Mouse (Mus musculus) neural tube, embryonic 13.5 days (tissue): ENCODE results near the gene Bag1. TPM values are rescaled to one million over a fixed set of nuclear protein-coding genes. Genes with fewer than 3 reads are reported as not detected.
A peak's percentile ranks its signal among the peaks of the same experiment; 100 is the strongest.
"Not testable (repeated sequence)": the region's sequence is repeated elsewhere in the genome, so short reads cannot be mapped to it uniquely, and the experiment has no call there.

Experiments
- ATAC-seq: fragments of 200-750 bp; cut with Nextera tagmentation; 2 replicates; pipeline ENCODE4 v1.8.0; 2017; ENCODE audit warnings: low read depth, mild to moderate bottlenecking, moderate TSS enrichment, moderate library complexity
- H3K27ac ChIP-seq: fragments of 300-500 bp; sonication (generic); replicated peaks from 2 replicates; pipeline ENCODE4 v1.5.1; 2015; ENCODE audit warnings: moderate library complexity, mild to moderate bottlenecking, inconsistent platforms
- H3K27me3 ChIP-seq: fragments of 300-500 bp; sonication (generic); 2 replicates; pipeline ENCODE4 v1.6.1; 2015; ENCODE audit warnings: mild to moderate bottlenecking, inconsistent platforms
- H3K36me3 ChIP-seq: fragments of 300-500 bp; sonication (generic); 2 replicates; pipeline ENCODE4 v1.6.1; 2015; ENCODE audit warnings: mild to moderate bottlenecking, inconsistent platforms
- H3K4me1 ChIP-seq: fragments of 300-500 bp; sonication (generic); replicated peaks from 2 replicates; pipeline ENCODE4 v1.6.1; 2015; ENCODE audit warnings: inconsistent platforms
- H3K4me2 ChIP-seq: fragments of 300-500 bp; sonication (generic); 2 replicates; pipeline ENCODE4 v1.6.1; 2015; ENCODE audit warnings: inconsistent platforms, mild to moderate bottlenecking, moderate library complexity
- H3K4me3 ChIP-seq: fragments of 300-500 bp; sonication (generic); 2 replicates; pipeline ENCODE4 v1.5.1; 2015; ENCODE audit warnings: mild to moderate bottlenecking, inconsistent platforms
- H3K9ac ChIP-seq: fragments of 300-500 bp; sonication (generic); 2 replicates; pipeline ENCODE4 v1.6.1; 2015; ENCODE audit warnings: moderate library complexity, mild to moderate bottlenecking, inconsistent platforms
- H3K9me3 ChIP-seq: fragments of 300-500 bp; sonication (generic); 2 replicates; pipeline ENCODE4 v1.6.1; 2016; ENCODE audit warnings: inconsistent platforms
- WGBS: fragments of 180-500 bp; shearing (Covaris S2); methylation state at CpG from one replicate; pipeline ENCODE4 v1.1.7; 2015; 5-methylcytosine and 5-hydroxymethylcytosine counted together
- polyA plus RNA-seq: library from polyadenylated mRNA; unstranded; fragments of >200 nt; fragmentation: Nextera tagmentation; extraction: Ambion mirVana; gene quantifications from 2 replicates; pipeline ENCODE4 v1.2.1, GENCODE M21; 2015

Bag1 gene
- polyA plus RNA-seq, 1 experiment from 2014 or later: 233 TPM

DNA sequence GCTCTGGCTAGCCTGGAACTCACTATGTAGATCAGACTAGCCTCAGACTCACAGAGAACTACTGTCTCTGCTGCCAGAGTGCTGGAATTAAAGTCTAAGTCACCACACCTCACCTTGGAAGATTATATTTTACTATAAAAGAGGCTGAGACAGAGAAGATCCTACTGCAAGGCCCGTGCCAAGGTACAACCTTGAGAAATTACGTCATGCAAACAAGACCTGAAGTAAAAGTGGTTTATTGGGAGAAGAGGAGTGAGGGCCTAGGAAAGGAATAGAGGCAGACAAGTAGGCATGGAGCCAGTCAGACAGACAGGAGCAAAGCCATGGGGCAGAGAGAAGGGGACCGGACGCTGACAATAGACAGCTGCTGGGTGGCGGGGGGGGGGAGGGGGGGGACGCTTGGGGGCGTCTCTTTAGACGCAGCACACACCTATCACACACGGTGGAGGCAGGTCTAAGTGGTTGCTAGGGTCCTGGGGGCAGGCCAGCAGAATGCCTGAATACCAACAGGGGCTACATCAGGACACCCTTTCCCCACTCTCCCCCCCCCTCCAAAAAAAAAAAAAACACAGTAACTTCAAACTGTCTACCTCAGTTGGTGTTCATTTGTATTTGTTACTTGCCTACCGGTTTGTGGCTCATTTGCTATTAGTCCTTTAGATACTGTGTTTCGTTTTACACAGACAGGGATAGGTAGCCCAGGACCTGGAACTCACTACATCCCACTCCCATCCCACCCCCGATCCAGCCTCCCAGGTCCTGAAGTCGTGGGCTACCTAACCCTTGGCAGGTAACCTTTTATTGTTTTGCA, 21.9 kb upstream of the Bag1 start:
- ATAC-seq: peak; percentile 67

DNA sequence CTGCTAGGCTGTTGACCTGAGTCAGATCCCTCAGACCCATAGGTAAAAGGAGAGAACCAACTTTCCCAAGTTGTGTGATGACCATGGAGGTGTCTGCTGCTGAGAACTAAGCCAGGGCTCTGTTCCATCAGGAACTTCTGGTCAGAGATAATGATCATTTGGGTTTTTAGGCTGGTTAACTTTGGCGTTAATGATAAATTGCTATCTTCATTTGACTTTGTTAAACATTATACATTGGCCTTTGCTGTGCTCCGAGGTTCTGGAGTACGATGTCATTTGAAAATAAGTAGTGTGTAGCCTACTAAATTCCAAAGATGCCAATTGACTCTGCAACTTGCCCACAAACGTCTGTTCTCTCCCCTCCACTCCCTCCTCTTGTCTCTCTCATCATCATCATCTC, 21.1 kb upstream of the Bag1 start:
- Histone ChIP-seq H3K36me3 (peaks cover 39% of the 10 kb centered on the region), H3K27ac (no peak overlapping the region), H3K4me1 (peaks cover 23% of the 10 kb centered on the region), H3K9me3 (no peaks in the 10 kb centered on the region), H3K4me3 (no peak overlapping the region), H3K9ac (no peak overlapping the region), H3K4me2 (no peak overlapping the region), H3K27me3 (no peaks in the 10 kb centered on the region)
- 81% methylated on average over 4 of the region's 4 CpGs for WGBS
- no peak for ATAC-seq

More for the DNA sequence above, 21.9 kb upstream of the Bag1 start:
- no peaks in the 10 kb centered on the region for H3K27me3 ChIP-seq
- peaks cover 23% of the 10 kb centered on the region for H3K4me1 ChIP-seq
- 13% methylated on average over 11 of the region's 13 CpGs for WGBS
- peak overlapping the region; percentile 95 for H3K4me3 ChIP-seq
- H3K9me3 ChIP-seq: no peaks in the 10 kb centered on the region
- H3K4me2 ChIP-seq: peak overlapping the region; percentile 80
- peak overlapping the region; percentile 91 for H3K9ac ChIP-seq
- H3K27ac ChIP-seq: peak overlapping the region; percentile 93
- peaks cover 33% of the 10 kb centered on the region for H3K36me3 ChIP-seq

DNA sequence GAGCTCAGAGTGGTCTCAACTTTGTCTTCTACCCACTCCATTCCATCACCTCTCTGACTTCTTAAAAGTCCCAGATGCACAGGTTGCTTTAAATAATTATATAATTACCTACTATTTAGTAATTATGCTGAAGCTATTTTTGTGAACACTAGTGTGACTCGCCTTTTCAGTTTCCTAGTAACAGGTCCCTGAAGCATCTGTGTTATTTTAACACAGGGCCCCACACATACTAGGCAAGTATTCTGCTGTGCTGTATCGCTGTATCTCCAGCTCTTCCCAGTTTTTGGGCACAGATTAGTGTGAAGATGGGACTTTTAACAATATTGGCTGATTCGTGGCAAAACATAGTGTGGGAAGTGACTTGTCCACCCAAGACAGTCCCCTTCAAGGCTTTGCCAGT, 15.4 kb upstream of the Bag1 start:
- ATAC-seq: no peak
- WGBS: 92% methylated on average over 3 of the region's 3 CpGs
- Histone ChIP-seq H3K9ac (no peak overlapping the region), H3K4me1 (no peaks in the 10 kb centered on the region), H3K4me2 (no peak overlapping the region), H3K4me3 (no peak overlapping the region), H3K9me3 (no peaks in the 10 kb centered on the region), H3K27me3 (no peaks in the 10 kb centered on the region), H3K36me3 (peaks cover 92% of the 10 kb centered on the region), H3K27ac (no peak overlapping the region)

DNA sequence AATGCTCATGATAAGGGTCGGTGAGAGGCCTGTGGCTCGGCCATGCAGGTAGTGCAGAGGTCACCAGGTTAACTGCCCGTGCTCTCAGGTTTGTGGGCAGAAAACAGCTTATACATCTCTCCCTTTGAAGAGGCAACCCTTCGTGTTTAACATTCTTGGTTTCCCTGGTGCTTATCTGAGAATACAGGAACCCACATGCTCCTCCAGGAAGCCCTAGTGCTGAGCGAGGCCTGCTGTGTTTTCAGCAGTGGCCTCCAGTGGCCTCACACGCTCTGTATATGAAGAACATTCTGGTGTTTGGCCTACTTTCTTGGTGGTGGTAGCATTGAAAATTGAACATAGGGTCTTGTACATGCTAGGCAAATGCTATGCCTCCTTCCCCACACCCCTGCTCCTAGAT, 7.8 kb upstream of the Bag1 start:
- peaks cover 95% of the 10 kb centered on the region for H3K36me3 ChIP-seq
- no peaks in the 10 kb centered on the region for H3K9me3 ChIP-seq
- no peaks in the 10 kb centered on the region for H3K4me1 ChIP-seq
- ATAC-seq: no peak
- H3K9ac ChIP-seq: no peak overlapping the region
- H3K4me2 ChIP-seq: no peak overlapping the region
- no peak overlapping the region for H3K27ac ChIP-seq
- no peak overlapping the region for H3K4me3 ChIP-seq
- WGBS: 92% methylated on average over 6 of the region's 6 CpGs
- H3K27me3 ChIP-seq: no peaks in the 10 kb centered on the region

DNA sequence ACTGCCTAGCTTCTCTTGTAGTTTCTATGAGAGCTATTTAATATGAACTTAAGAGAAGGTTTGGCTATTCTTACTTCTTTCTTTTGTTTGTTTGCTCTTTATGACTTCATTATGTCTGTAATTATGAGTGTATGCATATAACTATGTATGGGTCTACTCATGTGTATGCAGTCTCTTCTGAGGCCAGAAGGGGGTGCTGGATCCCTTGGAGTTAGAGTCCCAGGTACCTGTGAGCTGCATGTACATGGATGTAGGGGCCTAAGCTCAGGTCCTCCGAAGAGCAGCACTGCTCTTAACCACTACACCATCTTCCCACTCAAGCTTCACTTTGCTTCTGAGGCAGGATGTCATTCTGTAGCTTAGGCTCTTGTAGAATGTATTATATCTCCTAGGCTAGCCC, 5.4 kb upstream of the Bag1 start:
- H3K9me3 ChIP-seq: no peaks in the 10 kb centered on the region
- H3K36me3 ChIP-seq: peaks cover 82% of the 10 kb centered on the region

DNA sequence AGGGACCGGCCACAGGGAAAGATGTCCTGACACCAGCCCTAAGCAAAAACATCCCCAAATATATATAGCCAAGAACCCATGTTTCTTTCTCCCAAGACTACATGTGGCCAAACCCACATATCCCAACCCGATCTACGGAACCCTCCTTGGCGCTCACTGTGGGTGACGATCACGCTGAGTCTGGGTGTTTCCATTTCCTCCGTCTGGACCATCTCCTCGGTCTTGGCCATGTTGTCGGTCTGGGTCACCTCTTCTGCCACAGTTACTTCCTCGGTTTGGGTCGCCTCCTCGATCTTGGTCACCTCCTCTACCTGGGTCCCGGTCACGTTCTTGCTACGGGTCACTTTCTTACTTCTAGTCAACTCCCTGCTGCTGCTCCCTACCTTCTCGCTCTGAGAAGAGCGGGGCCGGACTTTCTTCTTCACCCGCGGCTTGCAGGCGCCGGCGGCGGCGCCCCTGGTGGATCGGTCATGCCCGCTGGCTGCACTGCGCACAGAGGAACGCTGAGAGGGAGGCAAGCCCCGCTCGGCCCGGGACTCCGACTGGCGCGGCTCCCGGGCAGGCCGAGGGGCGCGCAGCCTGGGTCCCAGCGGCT, 432 bp downstream of the Bag1 start:
- peaks cover 35% of the 10 kb centered on the region for H3K4me1 ChIP-seq
- no peaks in the 10 kb centered on the region for H3K9me3 ChIP-seq
- ATAC-seq: peak; percentile 87
- peak overlapping the region; percentile 92 for H3K27ac ChIP-seq
- under 1% methylated on average over 40 of the region's 40 CpGs for WGBS
- peak overlapping the region; percentile 81 for H3K4me2 ChIP-seq
- peak overlapping the region; percentile 93 for H3K4me3 ChIP-seq
- H3K27me3 ChIP-seq: no peaks in the 10 kb centered on the region
- H3K36me3 ChIP-seq: peaks cover 57% of the 10 kb centered on the region
- peak overlapping the region; percentile 94 for H3K9ac ChIP-seq

More for the DNA sequence above, 5.4 kb upstream of the Bag1 start:
- 79% methylated on average over 1 of the region's 1 CpGs for WGBS
- H3K9ac ChIP-seq: no peak overlapping the region
- no peak overlapping the region for H3K27ac ChIP-seq
- H3K27me3 ChIP-seq: no peaks in the 10 kb centered on the region
- no peak overlapping the region for H3K4me3 ChIP-seq
- H3K4me1 ChIP-seq: peaks cover 18% of the 10 kb centered on the region
- no peak for ATAC-seq
- H3K4me2 ChIP-seq: no peak overlapping the region

DNA sequence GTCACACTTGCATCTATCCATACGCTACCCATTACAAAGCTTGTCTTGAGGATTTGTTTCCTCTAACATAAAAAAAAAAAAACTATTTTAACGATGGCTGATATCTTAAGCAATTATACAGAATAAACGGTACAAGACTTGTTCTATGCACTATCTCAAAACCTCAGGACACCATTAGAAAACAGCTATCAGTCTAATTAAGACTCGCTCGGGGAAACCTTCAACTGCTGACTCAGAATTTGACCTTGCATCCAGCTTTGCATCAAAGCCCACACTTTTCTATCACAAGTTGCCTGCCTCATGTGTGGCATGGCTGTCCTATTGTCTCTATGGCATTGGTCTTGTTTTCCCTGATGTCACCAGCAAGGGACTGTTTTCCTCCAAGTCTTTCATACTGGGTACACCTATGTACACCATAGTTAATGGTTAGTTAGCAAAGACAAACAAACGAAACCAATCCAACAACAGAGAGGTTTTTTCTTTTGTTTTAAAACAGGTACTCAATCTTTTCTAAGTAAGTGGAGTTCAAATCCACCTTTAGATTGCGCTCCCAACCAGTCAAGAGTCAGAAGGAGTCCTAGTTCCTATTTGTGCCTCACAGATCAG, 1.5 kb downstream of the Bag1 start:
- Histone ChIP-seq H3K27me3 (no peaks in the 10 kb centered on the region), H3K4me3 (peak overlapping the region; percentile 93), H3K9ac (peak overlapping the region; percentile 94), H3K36me3 (peaks cover 59% of the 10 kb centered on the region), H3K4me2 (peak overlapping the region; percentile 81), H3K4me1 (peaks cover 35% of the 10 kb centered on the region), H3K27ac (no peak overlapping the region), H3K9me3 (no peaks in the 10 kb centered on the region)
- WGBS: 92% methylated on average over 7 of the region's 7 CpGs
- ATAC-seq: no peak

DNA sequence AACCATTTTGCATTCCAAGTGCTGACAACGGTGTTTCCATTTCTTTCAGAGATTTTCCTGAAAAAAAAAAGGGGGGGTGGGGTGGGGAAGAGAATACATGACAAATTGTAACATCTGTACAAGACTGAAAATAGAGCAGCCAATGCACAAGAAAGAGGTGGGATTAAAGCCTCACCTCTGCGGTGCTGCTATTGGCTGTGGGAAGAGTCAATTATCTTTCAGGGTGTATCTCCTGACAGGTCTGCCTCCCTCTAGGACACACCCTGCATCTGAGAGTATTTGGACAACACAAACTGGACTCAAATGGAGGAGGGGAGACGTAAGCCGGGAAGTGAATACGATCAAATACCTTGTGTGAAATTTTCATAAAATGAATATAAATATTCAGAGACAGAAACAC, 4.4 kb downstream of the Bag1 start:
- Histone ChIP-seq H3K36me3 (peaks cover 72% of the 10 kb centered on the region), H3K9me3 (peaks cover 7% of the 10 kb centered on the region; the same call in 1 of the 2 replicates), H3K4me1 (peaks cover 17% of the 10 kb centered on the region), H3K27me3 (no peaks in the 10 kb centered on the region), H3K9ac (no peak overlapping the region), H3K4me2 (no peak overlapping the region), H3K4me3 (no peak overlapping the region), H3K27ac (no peak overlapping the region)
- WGBS: 97% methylated on average over 5 of the region's 5 CpGs
- no peak for ATAC-seq

DNA sequence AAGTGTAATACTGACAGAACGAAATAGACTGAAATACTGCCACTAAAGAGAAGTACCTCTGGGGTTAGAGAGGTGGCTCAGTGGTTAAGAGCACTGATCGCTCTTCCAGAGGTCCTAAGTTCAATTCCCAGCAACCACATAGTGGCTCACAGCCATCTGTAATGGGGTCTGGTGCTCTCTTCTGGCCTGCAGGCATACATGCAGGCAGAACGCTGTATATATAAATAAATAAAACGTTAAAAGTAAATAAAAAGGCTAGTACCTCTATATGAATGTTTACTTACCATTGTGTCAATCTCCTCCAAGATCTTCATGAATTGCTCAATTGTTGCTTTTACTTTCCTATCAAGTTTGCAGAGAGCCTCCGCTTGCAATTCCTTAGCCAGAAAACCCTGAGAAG, 9.3 kb downstream of the Bag1 start:
- H3K9me3 ChIP-seq: peaks cover 7% of the 10 kb centered on the region; the same call in 1 of the 2 replicates
- peaks cover 93% of the 10 kb centered on the region for H3K36me3 ChIP-seq
- no peak for ATAC-seq
- H3K4me2 ChIP-seq: no peak overlapping the region
- no peaks in the 10 kb centered on the region for H3K27me3 ChIP-seq
- H3K9ac ChIP-seq: no peak overlapping the region
- WGBS: 98% methylated on average over 5 of the region's 5 CpGs
- no peak overlapping the region for H3K27ac ChIP-seq
- H3K4me3 ChIP-seq: no peak overlapping the region
- H3K4me1 ChIP-seq: no peaks in the 10 kb centered on the region

DNA sequence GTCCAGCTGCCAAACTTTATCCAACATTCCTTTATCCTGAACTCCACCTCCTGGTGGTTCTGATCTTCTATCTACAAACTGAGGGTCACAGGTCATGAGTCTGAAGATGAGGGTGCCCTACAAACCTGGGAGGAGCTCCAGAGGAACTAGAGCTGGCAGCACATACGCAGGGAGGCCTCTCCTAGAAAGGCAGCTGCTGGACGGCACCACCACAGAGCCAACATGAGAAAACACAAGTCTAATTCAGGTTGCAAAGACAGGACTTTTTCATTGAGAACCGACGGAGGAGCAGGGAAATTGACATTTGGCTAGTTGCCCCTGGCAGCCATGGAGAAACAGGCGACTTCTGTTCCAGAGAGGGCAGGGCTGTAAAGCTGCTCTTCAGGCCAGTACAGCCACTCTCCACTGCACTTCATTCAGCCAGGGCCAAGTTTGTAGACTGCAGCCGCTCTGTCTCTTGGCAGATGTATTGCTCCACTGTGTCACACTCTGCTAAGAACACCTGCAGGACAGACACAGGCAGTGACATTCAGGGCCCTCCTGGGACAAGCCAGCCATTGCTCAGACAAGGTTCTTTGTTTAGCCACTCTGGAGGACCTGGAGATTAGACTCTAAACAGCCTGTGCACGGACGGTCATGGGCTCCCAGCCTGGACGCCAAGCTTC, 11.8 kb downstream of the Bag1 start:
- no peaks in the 10 kb centered on the region for H3K4me1 ChIP-seq
- H3K4me2 ChIP-seq: no peak overlapping the region
- H3K27ac ChIP-seq: peak overlapping the region; percentile 28; the same call in 1 of the 2 replicates
- WGBS: 69% methylated on average over 9 of the region's 9 CpGs
- no peak overlapping the region for H3K4me3 ChIP-seq
- H3K9ac ChIP-seq: no peak overlapping the region
- H3K9me3 ChIP-seq: peaks cover 7% of the 10 kb centered on the region; the same call in 1 of the 2 replicates
- H3K27me3 ChIP-seq: no peaks in the 10 kb centered on the region
- H3K36me3 ChIP-seq: peaks cover 88% of the 10 kb centered on the region
- ATAC-seq: peak; percentile 87

DNA sequence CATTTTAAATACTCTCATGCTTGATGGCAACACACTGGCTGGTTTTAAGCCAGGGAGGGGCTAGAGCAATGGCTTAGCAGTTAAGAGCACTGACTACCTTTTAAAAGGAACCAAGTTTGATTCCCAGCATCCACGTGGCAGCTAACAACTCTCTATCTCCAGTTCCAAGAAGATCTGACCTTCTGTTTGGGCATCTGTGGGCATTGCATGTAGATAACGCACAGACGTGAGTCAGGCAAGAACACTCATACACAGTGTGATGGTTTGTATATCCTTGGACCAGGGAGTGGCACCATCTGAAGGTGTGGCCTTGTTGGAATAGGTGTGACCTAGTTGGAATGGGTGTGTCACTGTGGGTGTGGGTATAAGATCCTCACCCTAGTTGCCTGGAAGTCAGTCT, 13.7 kb downstream of the Bag1 start:
- not testable (repeated sequence) for H3K4me3 ChIP-seq, ATAC-seq, H3K4me1 ChIP-seq, H3K27me3 ChIP-seq, H3K4me2 ChIP-seq, H3K9ac ChIP-seq, H3K27ac ChIP-seq, H3K9me3 ChIP-seq
- peaks cover 69% of the 10 kb centered on the region for H3K36me3 ChIP-seq
- 95% methylated on average over 3 of the region's 3 CpGs for WGBS

DNA sequence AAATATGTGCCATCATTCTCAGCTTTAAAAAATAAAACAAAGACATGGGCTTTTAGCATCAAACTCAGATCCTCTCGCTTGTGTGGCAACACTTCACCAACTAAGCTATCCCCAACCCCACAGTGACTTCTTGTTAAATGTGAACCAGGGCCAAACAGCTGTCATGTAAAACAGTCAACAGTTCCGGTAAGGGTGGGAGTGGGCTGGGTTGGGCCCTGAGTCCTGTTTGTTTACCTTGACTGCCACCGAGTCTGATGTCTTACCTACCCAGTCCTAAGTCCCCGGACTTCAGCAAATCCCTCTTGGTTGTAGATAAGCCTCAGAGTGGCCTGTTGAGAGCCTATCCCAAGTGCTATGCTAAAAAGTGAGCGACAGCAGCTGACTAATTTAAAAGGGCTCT, 14.4 kb downstream of the Bag1 start:
- WGBS: 96% methylated on average over 5 of the region's 5 CpGs
- no peak overlapping the region for H3K9ac ChIP-seq
- H3K27me3 ChIP-seq: no peaks in the 10 kb centered on the region
- H3K27ac ChIP-seq: no peak overlapping the region
- H3K36me3 ChIP-seq: peaks cover 62% of the 10 kb centered on the region
- no peak overlapping the region for H3K4me2 ChIP-seq
- H3K4me1 ChIP-seq: no peaks in the 10 kb centered on the region
- no peaks in the 10 kb centered on the region for H3K9me3 ChIP-seq
- no peak for ATAC-seq
- no peak overlapping the region for H3K4me3 ChIP-seq
